Mouse (Mus musculus) olfactory bulb, adult 2 months (tissue): ENCODE results near the gene Sgms2. TPM values are rescaled to one million over a fixed set of nuclear protein-coding genes. Genes with fewer than 3 reads are reported as not detected.

ENCODE experiments used
- H3K27ac ChIP-seq: fragments of 200-500 bp; 2 replicates; pipeline ENCODE4 v1.5.1; 2012; ENCODE audit warnings: low read depth, low read length; ENCODE audit not compliant: insufficient read depth
- H3K4me1 ChIP-seq: fragments of 200-500 bp; 2 replicates; pipeline ENCODE4 v1.6.1; 2012; ENCODE audit warnings: low read length; ENCODE audit not compliant: control insufficient read depth, insufficient read depth
- H3K4me3 ChIP-seq: fragments of 200-500 bp; 2 replicates; pipeline ENCODE4 v1.5.1; 2012; ENCODE audit warnings: mild to moderate bottlenecking, low read depth, low read length, moderate library complexity; ENCODE audit not compliant: insufficient read depth
- CTCF ChIP-seq: fragments of 200-500 bp; IDR thresholded peaks from 2 replicates; pipeline ENCODE4 v1.5.1; 2012; ENCODE audit warnings: low read depth, mild to moderate bottlenecking, low read length, moderate library complexity; ENCODE audit not compliant: insufficient read depth
- POLR2A ChIP-seq: fragments of 200-500 bp; IDR thresholded peaks from 2 replicates; pipeline ENCODE4 v1.6.1; 2012; ENCODE audit warnings: mild to moderate bottlenecking, low read depth, low read length, moderate library complexity; ENCODE audit not compliant: insufficient read depth
- WGBS: fragments of 180-500 bp; shearing (Covaris S2); methylation state at CpG from one replicate; pipeline ENCODE4 v1.1.7; 2018; 5-methylcytosine and 5-hydroxymethylcytosine counted together
- polyA plus RNA-seq: library from polyadenylated mRNA; stranded (reverse); fragments of >200 nt; gene quantifications from 2 replicates; pipeline ENCODE4 v1.2.4, GENCODE M21; 2012; ENCODE audit warnings: low replicate concordance; ENCODE audit not compliant: missing spikeins, insufficient read depth, insufficient read length

Sgms2 gene
- polyA plus RNA-seq, 1 experiment, result not detected

- Histone ChIP-seq H3K4me3 (no peak overlapping the region), H3K27ac (no peak overlapping the region), H3K4me1 (peaks cover 7% of the 10 kb centered on the region)
- WGBS, result 91% methylated on average over 8 of the region's 8 CpGs
- no peak for TF ChIP-seq CTCF
- no peak for TF ChIP-seq POLR2A
Measured at GRCm38 (mm10) chr3:131368678-131369077, 122.5 kb downstream of the Sgms2 start.

DNA sequence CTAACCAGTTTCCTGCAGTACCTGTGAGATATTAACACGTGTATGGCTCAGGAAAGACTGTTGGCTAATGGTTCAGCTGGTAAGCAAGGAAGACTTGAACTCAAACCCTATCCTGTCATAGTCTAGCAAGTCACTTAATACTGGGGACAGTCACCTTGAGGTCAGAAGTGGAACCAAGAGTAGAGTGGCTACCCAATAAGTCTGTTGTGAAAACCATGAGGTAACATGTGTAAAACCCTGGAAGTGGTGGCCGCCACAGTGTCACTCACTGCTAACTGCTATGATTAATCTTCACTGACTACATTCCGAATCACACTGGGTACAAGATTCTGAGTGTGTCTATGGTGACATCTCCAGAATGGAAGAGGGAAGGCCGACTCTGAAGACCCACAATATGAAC is 123.8 kb downstream of the Sgms2 start:
- Histone ChIP-seq H3K4me1 (peaks cover 7% of the 10 kb centered on the region), H3K4me3 (no peak overlapping the region), H3K27ac (no peak overlapping the region)
- TF ChIP-seq POLR2A (no peak), CTCF (no peak)
- WGBS, result 93% methylated on average over 4 of the region's 4 CpGs

GRCm38 (mm10) chr3:131364632-131365446 is 126.4 kb downstream of the Sgms2 start:
- H3K4me3 ChIP-seq, result no peak overlapping the region
- H3K27ac ChIP-seq, result no peak overlapping the region
- 60% methylated on average over 23 of the region's 23 CpGs for WGBS

DNA sequence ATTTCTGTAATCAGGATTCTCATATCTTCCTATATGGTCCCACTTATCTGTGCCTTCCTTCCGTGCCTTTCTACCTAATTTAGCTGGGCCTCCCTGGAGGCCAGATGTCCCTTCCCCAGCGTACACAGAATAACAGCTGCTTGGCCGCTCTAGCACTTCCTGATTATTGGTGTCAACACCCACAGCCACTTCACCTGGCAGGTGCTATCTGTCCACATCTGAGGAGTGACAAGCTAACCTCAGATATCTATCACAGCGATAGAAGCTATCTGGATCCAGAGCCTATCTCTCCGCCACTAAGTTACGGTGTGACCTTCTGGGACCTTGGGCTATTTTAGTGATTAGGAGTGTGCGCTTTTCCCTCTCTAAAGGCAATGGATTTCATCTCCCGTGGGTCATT is 127.0 kb downstream of the Sgms2 start:
- Histone ChIP-seq H3K27ac (no peak overlapping the region), H3K4me3 (no peak overlapping the region), H3K4me1 (peaks cover 7% of the 10 kb centered on the region)
- TF ChIP-seq POLR2A (no peak), CTCF (no peak)
- WGBS, result 85% methylated on average over 8 of the region's 8 CpGs

More at GRCm38 (mm10) chr3:131364632-131365446, 126.4 kb downstream of the Sgms2 start:
- H3K4me1 ChIP-seq, result peaks cover 7% of the 10 kb centered on the region
- no peak for TF ChIP-seq CTCF

- H3K4me1 ChIP-seq, result peaks cover 7% of the 10 kb centered on the region
Measured at GRCm38 (mm10) chr3:131363602-131364001, 127.6 kb downstream of the Sgms2 start.

GRCm38 (mm10) chr3:131361960-131362359 is 129.3 kb downstream of the Sgms2 start:
- H3K4me3 ChIP-seq, result no peak overlapping the region
- H3K4me1 ChIP-seq, result peaks cover 7% of the 10 kb centered on the region
- 94% methylated on average over 4 of the region's 4 CpGs for WGBS
- no peak for TF ChIP-seq POLR2A
- TF ChIP-seq CTCF, result no peak
- no peak overlapping the region for H3K27ac ChIP-seq

More at GRCm38 (mm10) chr3:131363602-131364001, 127.6 kb downstream of the Sgms2 start:
- TF ChIP-seq CTCF (no peak), POLR2A (no peak)
- 93% methylated on average over 14 of the region's 14 CpGs for WGBS
- H3K4me3 ChIP-seq, result no peak overlapping the region
- no peak overlapping the region for H3K27ac ChIP-seq

GRCm38 (mm10) chr3:131359011-131359410 is 132.2 kb downstream of the Sgms2 start:
- Histone ChIP-seq H3K4me3 (no peak overlapping the region), H3K27ac (no peak overlapping the region), H3K4me1 (no peaks in the 10 kb centered on the region)
- WGBS, result 83% methylated on average over 5 of the region's 5 CpGs
- TF ChIP-seq CTCF (no peak), POLR2A (no peak)

DNA sequence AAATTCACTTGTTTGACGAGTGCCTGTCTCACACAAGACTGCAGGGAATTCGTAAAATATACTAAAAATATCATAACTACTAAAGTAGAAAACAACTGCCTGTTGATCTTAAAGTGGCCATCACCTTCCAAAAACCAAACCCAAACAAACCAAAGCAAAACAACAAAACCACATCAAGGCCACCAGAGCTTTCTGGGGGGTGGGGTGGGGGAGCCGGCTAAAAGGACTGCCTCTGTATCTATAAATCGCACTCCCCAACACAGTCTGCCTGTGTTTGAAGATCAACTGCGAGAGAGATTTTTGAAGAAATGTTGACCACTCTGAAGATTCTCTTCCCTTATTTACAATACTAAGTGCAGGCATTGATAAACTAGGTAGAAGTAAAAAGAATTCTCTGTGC is 133.0 kb downstream of the Sgms2 start:
- no peak overlapping the region for H3K4me3 ChIP-seq
- no peaks in the 10 kb centered on the region for H3K4me1 ChIP-seq
- 87% methylated on average over 5 of the region's 5 CpGs for WGBS
- no peak for TF ChIP-seq POLR2A
- no peak for TF ChIP-seq CTCF
- H3K27ac ChIP-seq, result no peak overlapping the region

DNA sequence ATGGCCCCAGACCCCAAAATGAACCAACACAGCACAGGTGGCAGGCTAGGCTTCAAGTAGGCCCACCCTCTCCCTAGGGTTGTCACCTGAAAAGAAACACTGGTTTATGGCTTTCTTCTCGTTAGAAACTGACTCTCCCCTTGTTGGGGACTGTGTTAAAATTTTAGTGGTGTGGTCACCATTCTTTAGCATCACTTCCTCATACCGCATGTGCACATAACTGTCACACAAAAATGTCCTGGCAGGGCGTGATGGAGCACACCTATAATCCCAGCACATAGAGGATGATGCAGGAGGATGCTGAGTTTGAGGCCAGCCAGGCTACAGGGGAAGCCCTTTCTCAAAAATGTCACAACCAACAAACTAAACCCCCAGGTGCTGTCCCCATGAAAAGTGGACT is 133.6 kb downstream of the Sgms2 start:
- TF ChIP-seq CTCF, result no peak
- no peak for TF ChIP-seq POLR2A
- H3K4me3 ChIP-seq, result no peak overlapping the region
- H3K27ac ChIP-seq, result no peak overlapping the region
- H3K4me1 ChIP-seq, result no peaks in the 10 kb centered on the region
- WGBS, result 88% methylated on average over 3 of the region's 3 CpGs

DNA sequence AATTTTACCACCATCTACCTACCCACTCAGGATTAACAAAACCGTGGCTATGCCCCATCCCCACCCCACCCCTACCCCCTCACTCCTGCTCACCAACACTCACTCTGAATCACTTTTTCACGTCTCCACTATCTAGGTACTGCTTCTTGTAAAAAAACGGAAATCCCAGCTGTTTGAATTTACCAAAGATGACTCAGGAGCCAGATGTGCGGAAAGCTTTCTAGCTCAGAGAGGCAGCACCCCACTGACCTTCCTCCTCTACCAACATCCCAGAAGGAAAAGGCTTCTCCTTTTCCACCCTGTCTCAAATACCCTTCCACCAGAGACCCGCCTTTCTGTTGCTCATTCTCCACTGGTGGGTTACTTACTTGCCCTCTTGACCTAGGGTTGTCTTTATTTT is 135.2 kb downstream of the Sgms2 start:
- TF ChIP-seq CTCF (no peak), POLR2A (no peak)
- 64% methylated on average over 5 of the region's 5 CpGs for WGBS

More for the DNA sequence above, 135.2 kb downstream of the Sgms2 start:
- no peaks in the 10 kb centered on the region for H3K4me1 ChIP-seq
- no peak overlapping the region for H3K4me3 ChIP-seq
- H3K27ac ChIP-seq, result no peak overlapping the region
